ENCODE assay signal across 8 mouse cellular contexts in the genomic region with DNA sequence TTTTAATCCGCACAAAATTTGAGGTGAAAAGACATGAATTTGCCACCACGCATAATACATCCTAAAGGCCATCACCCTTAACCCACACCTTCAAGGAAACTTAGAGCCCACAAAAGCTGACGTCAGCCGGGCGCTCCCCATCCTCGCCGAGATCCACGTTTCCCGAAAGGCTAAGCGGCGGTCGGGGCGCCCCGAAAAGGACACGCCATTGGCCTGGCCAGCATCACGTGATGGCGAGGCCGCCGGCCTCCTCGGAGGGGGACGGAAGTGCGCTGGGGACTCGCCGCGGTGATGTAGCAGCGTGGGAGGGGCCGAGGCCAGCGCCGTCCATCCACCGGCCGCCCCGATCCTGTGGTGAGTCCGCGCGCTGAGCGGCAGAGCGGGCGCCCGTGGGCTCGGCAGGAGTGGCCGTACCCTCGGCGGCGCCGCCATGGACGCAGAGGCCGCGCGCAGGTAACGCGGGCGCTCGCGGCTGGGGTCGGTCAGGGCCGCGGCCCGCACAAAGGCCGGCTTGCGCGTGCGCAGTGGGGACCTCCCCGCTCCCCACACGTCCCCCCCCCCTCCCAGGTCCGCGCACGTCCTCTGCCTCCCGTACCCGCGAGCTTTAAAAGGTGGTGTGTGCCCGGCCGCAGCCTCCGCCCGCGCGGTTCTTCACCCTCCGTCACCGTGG. TPM values are rescaled to one million over a fixed set of nuclear protein-coding genes. Genes with fewer than 3 reads are reported as not detected.
DNase-seq lines count a peak whose midpoint lies in the region; ATAC-seq and TF ChIP-seq lines count a peak whose summit lies in the region.
"Not testable (repeated sequence)": the region's sequence is repeated elsewhere in the genome, so short reads cannot be mapped to it uniquely, and the experiment has no call there.

TSS of gene Tdg (plus strand) at position 243 of the 670 bp plus-strand sequence.

- not testable (repeated sequence) for H3K27me3 ChIP-seq in embryonic facial prominence, embryonic 14.5 days (replicated peaks; ENCODE audit: control insufficient read depth, insufficient read depth, low read length); heart, adult 2 months (ENCODE audit: control insufficient read depth, insufficient read depth, low read length); limb, embryonic 13.5 days; midbrain, embryonic 16.5 days (ENCODE audit: control insufficient read depth, insufficient read depth, low read depth, low read length)

- H3K9ac ChIP-seq in embryonic facial prominence, embryonic 14.5 days (ENCODE audit: low read depth, low read length) = peak within 1 kb of the TSS; percentile 84
- H3K9ac ChIP-seq in heart, adult 2 months (ENCODE audit: low read depth, low read length) = peak within 1 kb of the TSS; percentile 84
- H3K9ac ChIP-seq in limb, embryonic 13.5 days = peak within 1 kb of the TSS; percentile 86
- H3K9ac ChIP-seq in midbrain, embryonic 16.5 days (ENCODE audit: low read depth, low read length) = peak within 1 kb of the TSS; percentile 70

- ATAC-seq in embryonic facial prominence, embryonic 14.5 days (ENCODE audit: low read depth) = peak; percentile 98
- peak; percentile 96 for ATAC-seq in limb, embryonic 13.5 days (ENCODE audit: low FRiP score, low read depth)
- peak; percentile 96 for ATAC-seq in midbrain, embryonic 16.5 days

- not testable (repeated sequence) for H3K4me1 ChIP-seq in embryonic facial prominence, embryonic 14.5 days (ENCODE audit: control insufficient read depth, insufficient read depth, low read length); heart, adult 2 months (ENCODE audit: control insufficient read depth, insufficient read depth, low read length)
- H3K4me1 ChIP-seq in limb, embryonic 13.5 days = peaks cover 16% of the 10 kb centered on the region
- peaks cover 22% of the 10 kb centered on the region for H3K4me1 ChIP-seq in midbrain, embryonic 16.5 days (ENCODE audit: control insufficient read depth, insufficient read depth, low read length)

- 2% methylated on average over 22 of the region's 78 CpGs for WGBS in embryonic facial prominence, embryonic 14.5 days
- WGBS in heart, adult 2 months = under 1% methylated on average over 56 of the region's 78 CpGs
- under 1% methylated on average over 72 of the region's 78 CpGs for WGBS in limb, embryonic 13.5 days
- under 1% methylated on average over 54 of the region's 78 CpGs for WGBS in midbrain, embryonic 16.5 days

- H3K27ac ChIP-seq in embryonic facial prominence, embryonic 14.5 days (replicated peaks; ENCODE audit: low read depth, low read length) = peak within 1 kb of the TSS; percentile 90
- H3K27ac ChIP-seq in heart, adult 2 months = peak within 1 kb of the TSS; percentile 88
- H3K27ac ChIP-seq in limb, embryonic 13.5 days = peak within 1 kb of the TSS; percentile 88
- H3K27ac ChIP-seq in midbrain, embryonic 16.5 days (ENCODE audit: low read length) = peak within 1 kb of the TSS; percentile 93

- not testable (repeated sequence) for TF ChIP-seq CTCF in heart, adult 2 months (IDR thresholded peaks at IDR 0.05)

- H3K79me2 ChIP-seq in heart, adult 2 months (replicated peaks; ENCODE audit: control insufficient read depth, insufficient read depth, low read length) = not testable (repeated sequence)

- intact Hi-C loops in heart, adult 2 months (cut with DNase I) = loop anchor here (5.0 kb wide), 1 partner anchor 133 kb away; the partner anchor contains the start of gene Nfyb

- peaks cover 21% of the 10 kb centered on the region for H3K36me3 ChIP-seq in embryonic facial prominence, embryonic 14.5 days (ENCODE audit: control insufficient read depth, insufficient read depth, low read length)
- not testable (repeated sequence) for H3K36me3 ChIP-seq in heart, adult 2 months (ENCODE audit: control insufficient read depth, insufficient read depth, low read length); midbrain, embryonic 16.5 days (ENCODE audit: control insufficient read depth, insufficient read depth, low read length)
- H3K36me3 ChIP-seq in limb, embryonic 13.5 days = peaks cover 31% of the 10 kb centered on the region

- H3K4me2 ChIP-seq in embryonic facial prominence, embryonic 14.5 days (ENCODE audit: low read depth, low read length) = peak within 1 kb of the TSS; percentile 87
- H3K4me2 ChIP-seq in limb, embryonic 13.5 days (replicated peaks) = peak within 1 kb of the TSS; percentile 79
- peak within 1 kb of the TSS; percentile 95 for H3K4me2 ChIP-seq in midbrain, embryonic 16.5 days (ENCODE audit: low read length)

- H3K4me3 ChIP-seq in embryonic facial prominence, embryonic 14.5 days (ENCODE audit: low read depth, low read length) = peak within 1 kb of the TSS; percentile 60
- peak within 1 kb of the TSS; percentile 87 for H3K4me3 ChIP-seq in heart, adult 2 months
- H3K4me3 ChIP-seq in limb, embryonic 13.5 days = peak within 1 kb of the TSS; percentile 86
- peak within 1 kb of the TSS; percentile 50 for H3K4me3 ChIP-seq in midbrain, embryonic 16.5 days (ENCODE audit: low read depth, low read length)

- DNase-seq in 3134 (ENCODE audit: extremely low read depth, insufficient read length, low spot score) = peak; percentile 91
- DNase-seq in adrenal gland, postnatal 4 days (ENCODE audit: low spot score in 2 of 2) = peak; percentile 68 to 86
- peak; percentile 98 for DNase-seq in embryonic facial prominence, embryonic 14.5 days (ENCODE audit: low spot score)
- DNase-seq in heart, adult 2 months = peak; percentile 89 to 95
- peak; percentile 89 to 90 for DNase-seq in kidney, adult 8-10 months
- DNase-seq in spleen, postnatal 10 days (ENCODE audit: low spot score in 2 of 2) = peak; percentile 76 to 92

- peak; percentile 82 for TF ChIP-seq POLR2A in heart, adult 2 months (IDR thresholded peaks at IDR 0.05; ENCODE audit: insufficient read depth, low read depth, low read length)

- not testable (repeated sequence) for TF ChIP-seq EP300 in heart, adult 2 months (IDR thresholded peaks at IDR 0.05; ENCODE audit: insufficient read depth, low read depth, low read length)

- H3K9me3 ChIP-seq in embryonic facial prominence, embryonic 14.5 days (ENCODE audit: control insufficient read depth, low read length); limb, embryonic 13.5 days; midbrain, embryonic 16.5 days (replicated peaks; ENCODE audit: control insufficient read depth, low read length, poor library complexity, severe bottlenecking): not testable (repeated sequence)

RNA-seq across cellular contexts. Expression of gene Tdg, which starts in this region (rescaled TPM):
- total RNA-seq in adrenal gland, postnatal 4 days (2021) = 10 to 100 TPM; 53.0 to 63.8 TPM
- polyA plus RNA-seq in embryonic facial prominence, embryonic 14.5 days (2014; fragmentation: Nextera tagmentation; extraction: Ambion mirVana) = 103 and 119 TPM in 2 replicates
- 10 to 100 TPM in 1 of 2 experiments, 1 to 10 TPM in 1; 9.8 to 11.1 TPM for total RNA-seq in heart, adult 2 months (2021)
- polyA plus RNA-seq in heart, adult 2 months (2012; rRNA removed) = 10.5 and 16.7 TPM in 2 replicates
- 156 TPM in 2 replicates for polyA plus RNA-seq in limb, embryonic 13.5 days (2015; fragmentation: Nextera tagmentation; extraction: Ambion mirVana)
- 147 and 161 TPM in 2 replicates for polyA plus RNA-seq in midbrain, embryonic 16.5 days (2015; fragmentation: Nextera tagmentation; extraction: Ambion mirVana)

Comparison
In these comparisons a context has a peak if more than half of its experiments do, and no peak if none do; other contexts are left out.
1. Peak in every context shown above with its lines: DNase-seq, ATAC-seq, H3K4me3 ChIP-seq and H3K27ac ChIP-seq.
2. RNA of gene Tdg (total RNA-seq): 53.0 to 63.8 TPM in adrenal gland, postnatal 4 days; 9.8 to 11.1 TPM in heart, adult 2 months; every median in the first group is over 4 times any median in the second.